Mouse (Mus musculus) C2C12 (cell line): Measurements from ENCODE around the gene Ptk6. TPM values are rescaled to one million over a fixed set of nuclear protein-coding genes. Genes with fewer than 3 reads are reported as not detected.

Experiments
- H3K27me3 ChIP-seq: one replicate; pipeline ENCODE4 v1.6.1; 2011; ENCODE audit not compliant: control insufficient read depth, insufficient read depth, insufficient read length
- H3K36me3 ChIP-seq: one replicate; pipeline ENCODE4 v1.6.1; 2011; ENCODE audit not compliant: control insufficient read depth, insufficient read depth
- H3K4me3 ChIP-seq: one replicate; pipeline ENCODE4 v1.5.1; 2011; ENCODE audit warnings: mild to moderate bottlenecking, control low read depth; ENCODE audit not compliant: poor library complexity, insufficient read depth, severe bottlenecking
- H3K79me2 ChIP-seq: one replicate; pipeline ENCODE4 v1.6.1; 2011; ENCODE audit not compliant: control insufficient read depth, insufficient read depth
- H3K79me3 ChIP-seq: one replicate; pipeline ENCODE4 v1.6.1; 2011; ENCODE audit warnings: low read depth, control low read depth
- H3ac ChIP-seq: one replicate; pipeline ENCODE3; 2011; ENCODE audit warnings: low read depth; ENCODE audit not compliant: control insufficient read depth, insufficient read length
- CEBPB ChIP-seq: IDR thresholded peaks from one replicate; pipeline ENCODE4 v1.6.1; 2011; ENCODE audit warnings: low read depth, mild to moderate bottlenecking, control low read depth, moderate library complexity
- CTCF ChIP-seq: IDR thresholded peaks from one replicate; pipeline ENCODE4 v1.5.1; 2011; ENCODE audit not compliant: control insufficient read depth, insufficient read depth, insufficient read length
- FOSL1 ChIP-seq: IDR thresholded peaks from one replicate; pipeline ENCODE4 v1.8.0; 2011; ENCODE audit warnings: mild to moderate bottlenecking, low read length; ENCODE audit not compliant: poor library complexity, insufficient read depth, severe bottlenecking
- MAX ChIP-seq: IDR thresholded peaks from one replicate; pipeline ENCODE4 v1.6.1; 2011; ENCODE audit warnings: mild to moderate bottlenecking, control low read depth
- MYOD1 ChIP-seq: IDR thresholded peaks from one replicate; pipeline ENCODE4 v1.6.1; 2011; ENCODE audit warnings: low read depth; ENCODE audit not compliant: control insufficient read depth, insufficient read length
- MYOG ChIP-seq: IDR thresholded peaks from one replicate; pipeline ENCODE4 v1.6.1; 2011; ENCODE audit not compliant: control insufficient read depth, insufficient read length; ENCODE audit errors: extremely low read depth
- USF1 ChIP-seq: IDR thresholded peaks from one replicate; pipeline ENCODE4 v1.6.1; 2011; ENCODE audit warnings: low read depth, mild to moderate bottlenecking, control low read depth, moderate library complexity
- polyA plus RNA-seq: library from polyadenylated mRNA; unstranded; fragments of >200 nt; fragmentation: generic; extraction: Trizol; gene quantifications from one replicate; pipeline ENCODE4 v1.2.1, GENCODE M21; 2012; ENCODE audit warnings: missing spikeins

Gene Ptk6
- polyA plus RNA-seq, 1 experiment, result not detected

DNA sequence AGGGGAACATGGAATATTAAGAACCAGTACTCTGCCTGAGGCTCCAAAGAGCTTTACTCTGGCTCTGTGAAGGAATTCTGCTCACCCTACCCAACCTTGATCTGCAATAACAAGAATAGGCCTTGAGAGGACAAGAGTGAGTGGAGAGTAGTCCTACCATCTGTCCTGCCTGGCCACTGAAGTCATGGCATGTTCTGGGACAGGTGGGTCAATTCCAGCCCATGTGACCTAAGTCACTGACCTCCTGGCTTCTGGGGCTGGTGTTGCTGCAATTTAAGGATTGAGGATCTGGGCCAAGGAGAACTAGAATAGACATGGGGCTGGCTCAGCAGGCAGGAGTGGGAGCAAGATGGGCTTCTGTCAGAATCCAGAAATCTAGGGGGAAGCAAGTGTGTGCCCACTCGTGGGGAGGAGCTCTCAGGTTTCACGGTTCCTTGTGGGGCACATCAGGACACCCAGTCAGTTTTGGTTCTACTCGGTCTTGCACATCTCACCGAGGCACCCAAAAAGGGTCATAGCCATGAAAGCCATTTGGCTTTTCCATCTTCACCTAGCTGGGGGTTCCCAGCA, 55.5 kb downstream of the Ptk6 start:
- H3K79me2 ChIP-seq, result no peaks in the 10 kb centered on the region
- H3K27me3 ChIP-seq, result peaks cover 43% of the 10 kb centered on the region

DNA sequence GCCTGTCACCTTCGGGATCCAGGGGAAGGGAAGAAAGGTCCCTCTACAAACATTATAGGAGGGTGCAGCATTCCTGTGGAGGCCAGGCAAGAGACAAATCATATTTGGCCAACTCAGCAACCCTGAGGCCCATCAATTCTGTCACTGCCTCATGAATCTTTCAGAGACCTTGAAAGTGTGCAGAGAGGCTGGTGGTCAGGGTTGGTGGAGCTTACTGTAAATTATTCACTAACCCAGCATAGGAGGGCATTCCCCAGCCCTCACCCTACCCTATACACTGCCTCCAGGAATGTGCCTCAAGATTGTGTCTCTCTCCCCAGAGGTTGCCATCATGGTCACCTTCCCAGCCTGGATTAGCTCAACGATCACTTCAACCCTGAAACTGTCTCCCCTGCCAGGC, 57.9 kb downstream of the Ptk6 start:
- H3K36me3 ChIP-seq, result no peaks in the 10 kb centered on the region
- H3K27me3 ChIP-seq, result peaks cover 28% of the 10 kb centered on the region
- no peak for TF ChIP-seq MYOG
- TF ChIP-seq CTCF, result no peak
- no peak for TF ChIP-seq CEBPB
- TF ChIP-seq MAX, result no peak
- no peak for TF ChIP-seq USF1
- TF ChIP-seq MYOD1, result no peak
- no peak for TF ChIP-seq FOSL1
- H3K79me3 ChIP-seq, result no peaks in the 10 kb centered on the region
- H3K4me3 ChIP-seq, result no peak overlapping the region
- H3ac ChIP-seq, result no peak overlapping the region
- H3K79me2 ChIP-seq, result no peaks in the 10 kb centered on the region

More for the DNA sequence above, 55.5 kb downstream of the Ptk6 start:
- H3K79me3 ChIP-seq, result no peaks in the 10 kb centered on the region
- no peaks in the 10 kb centered on the region for H3K36me3 ChIP-seq
- TF ChIP-seq USF1 (no peak), MAX (no peak), CTCF (no peak), FOSL1 (no peak), CEBPB (no peak), MYOG (no peak), MYOD1 (no peak)
- no peak overlapping the region for H3ac ChIP-seq
- no peak overlapping the region for H3K4me3 ChIP-seq

Other genes starting within 250 kb of the Ptk6 start
- not detected for gene Nkain4, start 248.1 kb downstream of the Ptk6 start, polyA plus RNA-seq
- gene Arfgap1, start 235.6 kb downstream of the Ptk6 start, polyA plus RNA-seq, result 46.6 TPM
- gene Col20a1, start 216.3 kb downstream of the Ptk6 start, polyA plus RNA-seq, result 0.07 TPM
- not detected for gene Chrna4, start 159.2 kb downstream of the Ptk6 start, polyA plus RNA-seq
- gene Kcnq2, start 67.5 kb downstream of the Ptk6 start, polyA plus RNA-seq, result not detected
- 0.02 TPM for gene Eef1a2, start 45.8 kb downstream of the Ptk6 start, polyA plus RNA-seq
- gene Ppdpf, start 15.5 kb downstream of the Ptk6 start, polyA plus RNA-seq, result 43.4 TPM
- not detected for gene Srms, start 10.4 kb upstream of the Ptk6 start, polyA plus RNA-seq
- not detected for gene Fndc11, start 17.2 kb upstream of the Ptk6 start, polyA plus RNA-seq
- gene Helz2, start 39.2 kb upstream of the Ptk6 start, polyA plus RNA-seq, result 2.2 TPM
- gene Gmeb2, start 85.2 kb upstream of the Ptk6 start, polyA plus RNA-seq, result 10.5 TPM
- gene Stmn3, start 111.7 kb upstream of the Ptk6 start, polyA plus RNA-seq, result 0.02 TPM
- gene Rtel1, start 117.0 kb upstream of the Ptk6 start, polyA plus RNA-seq, result 45.8 TPM
- gene Zgpat, start 162.1 kb upstream of the Ptk6 start, polyA plus RNA-seq, result 16.5 TPM
- gene Arfrp1, start 162.6 kb upstream of the Ptk6 start, polyA plus RNA-seq, result 45.9 TPM
- 7.3 TPM for gene Lime1, start 177.3 kb upstream of the Ptk6 start, polyA plus RNA-seq